Comparison of ENCODE assay signal across 8 mouse cellular contexts in the genomic region with DNA sequence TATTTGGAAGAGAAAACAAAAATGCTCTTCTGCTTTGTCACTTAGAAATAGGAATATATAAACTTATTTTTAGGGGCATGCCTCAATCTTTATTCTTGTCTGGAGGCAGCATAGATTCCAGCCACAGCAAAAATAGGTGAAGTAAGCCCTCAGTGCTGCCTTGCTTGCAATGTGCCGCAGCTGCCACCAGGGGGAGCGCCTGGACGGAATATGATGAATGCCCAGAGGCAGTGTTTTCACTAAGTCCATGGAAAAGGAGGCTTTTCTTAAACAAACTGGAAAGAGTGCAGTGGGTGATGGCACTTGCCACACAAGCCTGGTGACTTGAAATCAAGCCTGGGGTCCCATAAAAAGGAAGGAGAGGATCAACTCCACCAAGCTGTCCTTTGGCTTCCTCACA. TPM values are rescaled to one million over a fixed set of nuclear protein-coding genes. Genes with fewer than 3 reads are reported as not detected.
DNase-seq lines count a peak whose midpoint lies in the region; ATAC-seq and TF ChIP-seq lines count a peak whose summit lies in the region.

No protein-coding gene starts in this region.

- no peak for ATAC-seq in forebrain, embryonic 11.5 days (replicated peaks; ENCODE audit: low FRiP score)
- ATAC-seq in forebrain, embryonic 13.5 days: no peak
- peak; percentile 30; the same call in 1 of the 2 replicates for ATAC-seq in heart, postnatal 0 days (ENCODE audit: insufficient read depth, low read depth)

- TF ChIP-seq EP300 in heart, postnatal 0 days (IDR thresholded peaks at IDR 0.05; ENCODE audit: low read depth): no peak

- H3K27ac ChIP-seq in forebrain, embryonic 11.5 days (ENCODE audit: low read depth, low read length): no peak overlapping the region
- no peak overlapping the region for H3K27ac ChIP-seq in forebrain, embryonic 13.5 days
- H3K27ac ChIP-seq in heart, postnatal 0 days (ENCODE audit: low read depth): no peak overlapping the region

- H3K4me2 ChIP-seq in forebrain, embryonic 11.5 days (ENCODE audit: low read depth, low read length, severe bottlenecking): no peak overlapping the region
- H3K4me2 ChIP-seq in forebrain, embryonic 13.5 days: no peak overlapping the region
- no peak overlapping the region for H3K4me2 ChIP-seq in heart, postnatal 0 days (ENCODE audit: low read depth, low read length)

- peak; percentile 98 for TF ChIP-seq CTCF in heart, postnatal 0 days (IDR thresholded peaks at IDR 0.05; ENCODE audit: low read depth)

- WGBS in forebrain, embryonic 11.5 days: under 1% methylated on average over 3 of the region's 3 CpGs
- 0% methylated on average over 3 of the region's 3 CpGs for WGBS in forebrain, embryonic 13.5 days
- 1% methylated on average over 3 of the region's 3 CpGs for WGBS in heart, postnatal 0 days

- H3K4me1 ChIP-seq in forebrain, embryonic 11.5 days (replicated peaks; ENCODE audit: control insufficient read depth, insufficient read depth, low read length): no peaks in the 10 kb centered on the region
- no peaks in the 10 kb centered on the region for H3K4me1 ChIP-seq in forebrain, embryonic 13.5 days
- H3K4me1 ChIP-seq in heart, postnatal 0 days (ENCODE audit: control insufficient read depth, insufficient read depth): no peaks in the 10 kb centered on the region

- no peaks in the 10 kb centered on the region; the same call in 1 of the 2 replicates for H3K36me3 ChIP-seq in forebrain, embryonic 11.5 days (ENCODE audit: control insufficient read depth, insufficient read depth, low read length)
- H3K36me3 ChIP-seq in forebrain, embryonic 13.5 days (ENCODE audit: poor library complexity, severe bottlenecking): peaks cover 30% of the 10 kb centered on the region
- H3K36me3 ChIP-seq in heart, postnatal 0 days (replicated peaks; ENCODE audit: control insufficient read depth, insufficient read depth, low read length): peaks cover 22% of the 10 kb centered on the region; the same call in 1 of the 2 replicates
- peaks cover 2% of the 10 kb centered on the region; the same call in 1 of the 2 replicates for H3K36me3 ChIP-seq in splenic B cell, adult 2 months (ENCODE audit: control insufficient read depth, insufficient read depth, low read length, poor library complexity, severe bottlenecking)

- H3K27me3 ChIP-seq in forebrain, embryonic 11.5 days (ENCODE audit: control insufficient read depth, insufficient read depth, low read length): no peaks in the 10 kb centered on the region
- no peaks in the 10 kb centered on the region for H3K27me3 ChIP-seq in forebrain, embryonic 13.5 days
- H3K27me3 ChIP-seq in heart, postnatal 0 days (ENCODE audit: control insufficient read depth, insufficient read depth, low read length): no peaks in the 10 kb centered on the region
- H3K27me3 ChIP-seq in splenic B cell, adult 2 months (ENCODE audit: control insufficient read depth, insufficient read depth, low read length, poor library complexity, severe bottlenecking): no peaks in the 10 kb centered on the region

- DNase-seq in forebrain, embryonic 11.5 days (ENCODE audit: low spot score): peak; percentile 92
- peak; percentile 82 to 95 for DNase-seq in adrenal gland, adult (ENCODE audit: inconsistent age in 2 of 2, low spot score in 1 of 2)
- DNase-seq in embryo, embryonic 10.5 days (ENCODE audit: low spot score): peak; percentile 90
- peak; percentile 62 for DNase-seq in heart, postnatal 0 days (ENCODE audit: low spot score)
- DNase-seq in left cerebral cortex, adult 11 months (ENCODE audit: low spot score): peak; percentile 70
- peak; percentile 43 to 69 for DNase-seq in monocyte, adult 2 months (ENCODE audit: low read depth in 1 of 2, low spot score in 2 of 2)
- DNase-seq in splenic B cell, adult 2 months (ENCODE audit: low read depth, low spot score): peak; percentile 83

- H3K4me3 ChIP-seq in forebrain, embryonic 11.5 days (ENCODE audit: low read depth, low read length): no peak overlapping the region
- H3K4me3 ChIP-seq in forebrain, embryonic 13.5 days: no peak overlapping the region
- H3K4me3 ChIP-seq in heart, postnatal 0 days (ENCODE audit: low read depth, low read length): no peak overlapping the region

- H3K9ac ChIP-seq in forebrain, embryonic 11.5 days (ENCODE audit: low read length): no peak overlapping the region
- H3K9ac ChIP-seq in forebrain, embryonic 13.5 days: no peak overlapping the region
- no peak overlapping the region for H3K9ac ChIP-seq in heart, postnatal 0 days (replicated peaks; ENCODE audit: low read depth, low read length)

- H3K9me3 ChIP-seq in forebrain, embryonic 11.5 days (ENCODE audit: control insufficient read depth, low read length): no peaks in the 10 kb centered on the region
- H3K9me3 ChIP-seq in forebrain, embryonic 13.5 days (replicated peaks): no peaks in the 10 kb centered on the region
- no peaks in the 10 kb centered on the region for H3K9me3 ChIP-seq in heart, postnatal 0 days (replicated peaks; ENCODE audit: control insufficient read depth, low read length)

RNA-seq across cellular contexts. Expression of a gene that starts 32.4 kb away (rescaled TPM):
- polyA plus RNA-seq in forebrain, embryonic 11.5 days (2014; fragmentation: Nextera tagmentation; extraction: Ambion mirVana): 80.6 and 90.9 TPM in 2 replicates
- polyA plus RNA-seq in forebrain, embryonic 13.5 days (2015; fragmentation: Nextera tagmentation; extraction: Ambion mirVana): 85.8 and 94.5 TPM in 2 replicates
- total RNA-seq in heart, postnatal 0 days (2014; rRNA removed; ENCODE audit: low replicate concordance): 58.8 and 103 TPM in 2 replicates
- 45.0 and 45.6 TPM in 2 replicates for polyA plus RNA-seq in heart, postnatal 0 days (2015; fragmentation: Nextera tagmentation; extraction: Ambion mirVana)

RNA-seq across cellular contexts. Expression of a gene that starts 43.3 kb away (rescaled TPM):
- polyA plus RNA-seq in forebrain, embryonic 11.5 days (2014; fragmentation: Nextera tagmentation; extraction: Ambion mirVana): 21.0 and 24.7 TPM in 2 replicates
- polyA plus RNA-seq in forebrain, embryonic 13.5 days (2015; fragmentation: Nextera tagmentation; extraction: Ambion mirVana): 14.0 and 16.9 TPM in 2 replicates
- 30.2 and 39.9 TPM in 2 replicates for total RNA-seq in heart, postnatal 0 days (2014; rRNA removed; ENCODE audit: low replicate concordance)
- 9.3 and 9.6 TPM in 2 replicates for polyA plus RNA-seq in heart, postnatal 0 days (2015; fragmentation: Nextera tagmentation; extraction: Ambion mirVana)

RNA-seq across cellular contexts. Expression of a gene that starts 47.0 kb away (rescaled TPM):
- polyA plus RNA-seq in forebrain, embryonic 11.5 days (2014; fragmentation: Nextera tagmentation; extraction: Ambion mirVana): 1.5 and 2.8 TPM in 2 replicates
- 0.43 and 0.59 TPM in 2 replicates for polyA plus RNA-seq in forebrain, embryonic 13.5 days (2015; fragmentation: Nextera tagmentation; extraction: Ambion mirVana)
- total RNA-seq in heart, postnatal 0 days (2014; rRNA removed; ENCODE audit: low replicate concordance): 3.6 and 3.7 TPM in 2 replicates
- polyA plus RNA-seq in heart, postnatal 0 days (2015; fragmentation: Nextera tagmentation; extraction: Ambion mirVana): 0.79 and 0.84 TPM in 2 replicates

RNA-seq across cellular contexts. Expression of a gene that starts 59.6 kb away (rescaled TPM):
- polyA plus RNA-seq in forebrain, embryonic 11.5 days (2014; fragmentation: Nextera tagmentation; extraction: Ambion mirVana): 7.4 and 9.4 TPM in 2 replicates
- polyA plus RNA-seq in forebrain, embryonic 13.5 days (2015; fragmentation: Nextera tagmentation; extraction: Ambion mirVana): 5.6 and 7.3 TPM in 2 replicates
- total RNA-seq in heart, postnatal 0 days (2014; rRNA removed; ENCODE audit: low replicate concordance): 15.8 and 30.8 TPM in 2 replicates
- polyA plus RNA-seq in heart, postnatal 0 days (2015; fragmentation: Nextera tagmentation; extraction: Ambion mirVana): 4.0 and 4.4 TPM in 2 replicates
